Mouse (Mus musculus) megakaryocyte, embryonic 14.5 days (primary cell): ENCODE measurements at regions not wholly inside any gene's neighbourhood (a gene's known extent, or its start where the extent isn't known, plus 50 kb on each side); places are given as distances from the start of the nearest gene placed in this dataset.

ENCODE experiments used
- FLI1 ChIP-seq: IDR thresholded peaks from 2 replicates; pipeline ENCODE4 v1.6.1; 2012; ENCODE audit warnings: low read length, inconsistent platforms, mixed read lengths
- GATA1 ChIP-seq: IDR thresholded peaks from 3 replicates; pipeline ENCODE4 v1.6.1; 2012; ENCODE audit warnings: mixed read lengths, low read length, inconsistent platforms, borderline replicate concordance

DNA sequence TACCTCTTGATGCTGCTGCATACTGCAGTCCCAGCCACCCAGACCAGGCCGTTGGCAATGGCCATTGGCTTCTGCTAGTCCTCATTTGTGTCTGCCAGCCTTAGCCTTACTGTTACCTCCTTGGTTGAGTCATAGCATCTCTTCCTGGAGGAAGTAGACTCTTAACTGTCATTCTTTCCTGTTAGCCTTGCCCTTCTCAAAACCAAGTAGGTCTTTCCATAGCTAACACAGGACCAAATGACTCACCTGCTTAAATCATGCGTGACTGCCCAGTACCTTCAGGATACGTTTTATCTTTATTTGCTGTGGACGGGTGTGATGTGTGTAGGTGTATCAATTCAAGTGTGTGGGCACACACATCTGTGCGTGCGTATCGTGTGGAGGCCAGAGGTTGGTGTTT is 136.9 kb downstream of the Zfp706 start:
- TF ChIP-seq GATA1 = no peak
- no peak for TF ChIP-seq FLI1
